Mouse (Mus musculus) kidney, postnatal 14 days (tissue): ENCODE results near the gene Pax4.

Experiments
- DNase-seq: peaks from one replicate; pipeline ENCODE4 v3.0.0; 2022; ENCODE audit warnings: mixed read lengths

The Pax4 gene

GRCm38 (mm10) chr6:28396051-28396852 lies 52.9 kb downstream of the Pax4 start:
- no peak for DNase-seq
